Mouse (Mus musculus): ENCODE data around the gene Slc52a3.

DNA sequence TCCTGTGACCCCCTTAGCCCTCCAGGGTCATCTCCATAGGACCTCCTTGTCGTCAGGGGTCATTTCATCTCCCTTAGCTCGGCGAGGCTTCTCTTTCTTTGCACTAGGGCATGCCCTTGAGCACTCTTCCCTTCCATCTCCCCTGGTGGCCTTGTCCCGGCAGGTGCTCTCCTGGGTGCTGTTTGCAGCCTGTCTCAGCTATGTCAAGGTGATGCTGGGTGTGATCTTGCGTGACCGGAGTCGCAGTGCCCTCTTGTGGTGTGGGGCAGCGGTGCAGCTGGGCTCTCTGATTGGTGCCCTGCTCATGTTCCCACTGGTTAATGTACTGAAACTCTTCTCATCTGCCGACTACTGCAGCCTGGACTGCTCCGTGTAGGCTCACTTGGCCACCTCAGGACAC, 11.5 kb downstream of the Slc52a3 start:
- no peak for TF ChIP-seq MAX (IDR thresholded peaks at IDR 0.05)
- peak; percentile 58 for TF ChIP-seq CTCF (IDR thresholded peaks at IDR 0.05; ENCODE audit: control insufficient read depth, insufficient read depth, insufficient read length)
- TF ChIP-seq USF1 (IDR thresholded peaks at IDR 0.05; ENCODE audit: low read depth) = no peak
